Mouse (Mus musculus) E14TG2a.4 (cell line): Measurements from ENCODE around the gene Atp2a3.

Experiments used
- CTCF ChIP-seq: conservative IDR thresholded peaks from 2 replicates; pipeline ENCODE4 v1.5.1; 2014; ENCODE audit warnings: low read length
- NANOG ChIP-seq: IDR thresholded peaks from 2 replicates; pipeline ENCODE4 v1.6.1; 2014; ENCODE audit warnings: borderline replicate concordance, low read length, mixed read lengths
- POU5F1 ChIP-seq: IDR thresholded peaks from 2 replicates; pipeline ENCODE4 v1.6.1; 2014; ENCODE audit warnings: low read length, borderline replicate concordance

DNA sequence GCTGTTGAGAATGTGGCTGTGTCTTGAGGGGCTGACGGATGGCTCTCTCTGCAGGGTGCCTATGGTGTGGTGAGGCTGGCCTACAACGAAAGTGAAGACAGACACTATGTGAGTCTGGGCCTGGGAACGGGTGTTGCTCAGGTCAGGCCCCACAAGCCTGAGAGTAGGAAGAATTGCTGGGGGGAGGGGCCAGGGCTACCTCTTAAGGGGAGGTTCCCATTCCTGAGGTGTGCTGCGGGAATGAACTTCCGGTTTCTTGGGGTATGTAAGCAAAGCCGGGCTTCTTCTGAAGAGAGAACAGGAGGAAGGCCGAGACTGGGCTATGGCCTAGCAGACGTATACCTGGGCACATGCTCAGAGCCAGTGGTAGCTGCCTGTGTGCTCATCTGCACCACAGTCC lies 66.0 kb downstream of the Atp2a3 start:
- no peak for TF ChIP-seq CTCF
- TF ChIP-seq NANOG = no peak
- TF ChIP-seq POU5F1 = no peak
